Mouse (Mus musculus) lung, adult 18-20 months (tissue): ENCODE measurements around the gene Brap.
A peak's percentile ranks its signal among the peaks of the same experiment; 100 is the strongest.
"Not testable (repeated sequence)": the region's sequence is repeated elsewhere in the genome, so short reads cannot be mapped to it uniquely, and the experiment has no call there.

Experiments used
- DNase-seq, 2 experiments: peaks; one replicate each; pipeline ENCODE4 v3.0.0; 2022; ENCODE audit warnings: mixed read lengths in 2 of 2

Brap gene

GRCm38 (mm10) chr5:121682250-121682649 is 21.9 kb downstream of the Brap start:
- no peak for DNase-seq

- DNase-seq, result peak; percentile 11 to 22
Observed at GRCm38 (mm10) chr5:121685495-121685894, 25.1 kb downstream of the Brap start.

GRCm38 (mm10) chr5:121686113-121686898 is 25.9 kb downstream of the Brap start:
- no peak for DNase-seq

GRCm38 (mm10) chr5:121690482-121691211 is 30.3 kb downstream of the Brap start:
- DNase-seq, result peak; percentile 26 to 38

- DNase-seq, result not testable (repeated sequence)
Observed at GRCm38 (mm10) chr5:121691436-121691835, 31.1 kb downstream of the Brap start.

- DNase-seq, result no peak
Observed at GRCm38 (mm10) chr5:121692897-121693296, 32.5 kb downstream of the Brap start.

GRCm38 (mm10) chr5:121696761-121697160 is 36.4 kb downstream of the Brap start:
- DNase-seq, result no peak

- DNase-seq, result no peak
Observed at GRCm38 (mm10) chr5:121699891-121700290, 39.5 kb downstream of the Brap start.

- peak in 1 of 2 experiments; percentile 22 for DNase-seq
Observed at GRCm38 (mm10) chr5:121700496-121700895, 40.1 kb downstream of the Brap start.

- DNase-seq, result no peak
Observed at GRCm38 (mm10) chr5:121701111-121701769, 40.9 kb downstream of the Brap start.

GRCm38 (mm10) chr5:121703341-121703740 is 43.0 kb downstream of the Brap start:
- no peak for DNase-seq

GRCm38 (mm10) chr5:121704512-121705248 is 44.3 kb downstream of the Brap start:
- DNase-seq, result no peak

GRCm38 (mm10) chr5:121710402-121710801 is 50.0 kb downstream of the Brap start:
- no peak for DNase-seq

GRCm38 (mm10) chr5:121710851-121711173 is 50.4 kb downstream of the Brap start:
- no peak for DNase-seq

GRCm38 (mm10) chr5:121711174-121711927 is 51.0 kb downstream of the Brap start, which contains the start of gene Atxn2:
Gene Atxn2 (plus strand): TSS chr5:121711337.
- peak; percentile 79 to 80 for DNase-seq

GRCm38 (mm10) chr5:121711928-121712231 is 51.5 kb downstream of the Brap start:
- no peak for DNase-seq

GRCm38 (mm10) chr5:121712232-121712933 is 52.0 kb downstream of the Brap start:
- peak; percentile 26 to 47 for DNase-seq

GRCm38 (mm10) chr5:121712934-121713538 is 52.7 kb downstream of the Brap start:
- DNase-seq, result peak; percentile 48 to 54

- no peak for DNase-seq
Observed at GRCm38 (mm10) chr5:121714331-121714730, 54.0 kb downstream of the Brap start.

GRCm38 (mm10) chr5:121714928-121715327 is 54.6 kb downstream of the Brap start:
- DNase-seq, result no peak

GRCm38 (mm10) chr5:121718462-121718861 is 58.1 kb downstream of the Brap start:
- no peak for DNase-seq
